Mouse (Mus musculus): ENCODE measurements around the gene Pla2g15. TPM values are rescaled to one million over a fixed set of nuclear protein-coding genes. Genes with fewer than 3 reads are reported as not detected.
A peak's percentile ranks its signal among the peaks of the same experiment; 100 is the strongest.

Gene Pla2g15
- total and polyA plus RNA-seq, 3 experiments = 4.0 to 9.4 TPM; not detected in 1

DNA sequence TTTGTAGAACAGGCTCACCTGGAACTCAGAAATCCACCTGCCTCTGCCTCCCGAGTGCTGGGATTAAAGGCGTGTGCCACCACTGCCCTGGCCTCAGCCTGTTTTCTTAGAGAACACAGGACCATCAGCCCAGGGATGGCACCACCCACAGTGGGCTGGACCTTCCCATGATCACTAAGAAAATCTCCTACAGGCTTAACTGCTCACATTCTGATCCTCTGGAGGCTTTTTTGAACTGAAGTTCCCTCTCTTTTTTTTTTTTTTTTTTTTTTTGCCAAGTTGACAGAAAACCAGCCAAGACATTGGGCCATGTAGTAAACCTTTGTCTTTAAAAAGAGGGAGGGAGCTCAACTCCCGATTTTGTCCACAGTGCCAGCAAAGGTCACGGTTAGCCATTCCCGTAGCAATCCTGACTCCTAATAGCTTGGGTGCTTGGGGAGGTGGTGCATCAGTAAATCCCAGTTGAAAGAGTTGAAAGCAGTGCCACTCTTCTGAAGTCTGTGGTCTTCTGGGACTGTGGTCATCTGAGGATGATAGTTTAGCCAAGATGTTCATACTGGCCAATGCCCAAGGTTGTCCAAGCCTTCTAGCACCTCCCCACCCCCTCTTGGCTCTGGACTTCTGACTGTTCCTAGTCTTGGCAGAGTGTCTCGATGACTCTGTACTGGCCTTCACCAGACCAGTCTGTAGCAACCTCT lies 2.2 kb upstream of the Pla2g15 start:
- H3K9ac ChIP-seq (ENCODE audit: control insufficient read depth, low read depth, low read length, poor library complexity, severe bottlenecking) = no peak overlapping the region
- no peak for DNase-seq (ENCODE audit: low read depth, low spot score)
- no peak overlapping the region for H3K4me3 ChIP-seq (ENCODE audit: control insufficient read depth in 1 of 2, insufficient read depth in 1 of 2, low read depth in 2 of 2, low read length in 2 of 2)
- no peaks in the 10 kb centered on the region for H3K9me3 ChIP-seq (replicated peaks; ENCODE audit: insufficient read depth, low read length)
- peaks cover 0 to 23% of the 10 kb centered on the region in 2 experiments; a peak in 2 of 4 replicates for H3K36me3 ChIP-seq (ENCODE audit: control insufficient read depth in 1 of 2, insufficient read depth in 2 of 2, low read length in 2 of 2)
- TF ChIP-seq MYC (IDR thresholded peaks at IDR 0.05; ENCODE audit: low read depth, low read length) = no peak
- peak; percentile 68 for TF ChIP-seq ZNF384 (IDR thresholded peaks at IDR 0.05; ENCODE audit: low read depth, low read length)
- no peaks in the 10 kb centered on the region for H3K27me3 ChIP-seq (ENCODE audit: control insufficient read depth in 1 of 2, insufficient read depth in 2 of 2, low read length in 2 of 2)
- H3K4me1 ChIP-seq (ENCODE audit: control insufficient read depth in 1 of 2, insufficient read depth in 2 of 2, low read length in 2 of 2) = peaks cover 0 to 26% of the 10 kb centered on the region in 2 experiments; a peak in 3 of 4 replicates
- no peak overlapping the region for H3K27ac ChIP-seq (ENCODE audit: control insufficient read depth, low read depth, low read length)
- peaks cover 2% of the 10 kb centered on the region; the same call in 1 of the 2 replicates for H3K79me2 ChIP-seq (ENCODE audit: control insufficient read depth, insufficient read depth, low read length, poor library complexity)

DNA sequence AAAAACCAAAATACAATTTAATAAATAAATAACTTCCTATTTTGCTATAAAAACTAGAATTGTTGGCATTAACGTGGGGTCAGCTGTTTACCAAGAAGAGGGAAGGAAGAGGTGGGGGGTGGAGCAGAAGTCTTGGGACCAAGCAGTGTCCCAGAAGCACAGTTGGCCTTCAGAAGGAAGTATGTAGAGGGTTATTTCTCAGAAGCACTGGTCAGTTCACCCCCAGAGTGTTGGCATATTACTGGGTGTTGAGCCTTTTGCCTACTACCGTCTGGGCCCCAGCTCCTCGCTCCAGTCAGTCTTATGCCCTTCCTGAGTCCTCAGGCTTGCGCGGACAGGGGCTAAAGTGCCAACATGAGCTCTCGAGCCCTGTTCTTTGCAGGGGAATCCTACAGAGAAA lies 1.2 kb upstream of the Pla2g15 start:
- no peak for DNase-seq (ENCODE audit: low read depth, low spot score)
- peaks cover 0 to 31% of the 10 kb centered on the region in 2 experiments; a peak in 3 of 4 replicates for H3K4me1 ChIP-seq (ENCODE audit: control insufficient read depth in 1 of 2, insufficient read depth in 2 of 2, low read length in 2 of 2)
- H3K27ac ChIP-seq (ENCODE audit: control insufficient read depth, low read depth, low read length) = no peak overlapping the region
- H3K9ac ChIP-seq (ENCODE audit: control insufficient read depth, low read depth, low read length, poor library complexity, severe bottlenecking) = peak overlapping the region; percentile 33
- H3K36me3 ChIP-seq (ENCODE audit: control insufficient read depth in 1 of 2, insufficient read depth in 2 of 2, low read length in 2 of 2) = peaks cover 0 to 26% of the 10 kb centered on the region in 2 experiments; a peak in 2 of 4 replicates
- TF ChIP-seq USF1 (IDR thresholded peaks at IDR 0.05; ENCODE audit: low read depth, low read length) (no peak), ELF1 (IDR thresholded peaks at IDR 0.05; ENCODE audit: low read depth, low read length) (no peak), ZNF384 (IDR thresholded peaks at IDR 0.05; ENCODE audit: low read depth, low read length) (no peak), MYC (IDR thresholded peaks at IDR 0.05; ENCODE audit: low read depth, low read length) (no peak), NELFE (IDR thresholded peaks at IDR 0.05; ENCODE audit: low read depth, low read length) (no peak), RAD21 (IDR thresholded peaks at IDR 0.05; ENCODE audit: low read depth, low read length) (no peak)
- no peaks in the 10 kb centered on the region for H3K27me3 ChIP-seq (ENCODE audit: control insufficient read depth in 1 of 2, insufficient read depth in 2 of 2, low read length in 2 of 2)
- H3K4me3 ChIP-seq (ENCODE audit: control insufficient read depth in 1 of 2, insufficient read depth in 1 of 2, low read depth in 2 of 2, low read length in 2 of 2) = no peak overlapping the region
- peaks cover 2% of the 10 kb centered on the region; the same call in 1 of the 2 replicates for H3K79me2 ChIP-seq (ENCODE audit: control insufficient read depth, insufficient read depth, low read length, poor library complexity)
- no peaks in the 10 kb centered on the region for H3K9me3 ChIP-seq (replicated peaks; ENCODE audit: insufficient read depth, low read length)

DNA sequence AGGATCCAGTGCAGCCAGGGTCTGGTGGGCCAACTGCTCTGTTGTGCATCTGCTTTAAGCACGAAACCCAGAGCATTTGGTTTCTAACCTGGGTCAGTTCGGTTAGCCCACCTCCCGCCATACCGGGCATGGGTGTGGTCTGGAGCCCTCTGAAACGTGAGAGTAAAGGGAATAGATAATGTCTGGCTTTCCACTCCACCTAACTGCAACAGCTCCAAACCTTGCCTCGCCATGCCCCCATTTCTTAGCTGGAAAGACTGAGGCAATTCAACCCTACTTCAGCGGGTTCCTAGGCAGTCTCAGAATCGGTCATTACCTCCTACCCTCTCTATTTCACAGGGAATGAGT lies 428 bp downstream of the Pla2g15 start:
- Histone ChIP-seq H3K79me2 (ENCODE audit: control insufficient read depth, insufficient read depth, low read length, poor library complexity) (peaks cover 2% of the 10 kb centered on the region; the same call in 1 of the 2 replicates), H3K9ac (ENCODE audit: control insufficient read depth, low read depth, low read length, poor library complexity, severe bottlenecking) (peak overlapping the region; percentile 76), H3K27me3 (ENCODE audit: control insufficient read depth in 1 of 2, insufficient read depth in 2 of 2, low read length in 2 of 2) (no peaks in the 10 kb centered on the region), H3K27ac (ENCODE audit: control insufficient read depth, low read depth, low read length) (peak overlapping the region; percentile 43), H3K4me1 (ENCODE audit: control insufficient read depth in 1 of 2, insufficient read depth in 2 of 2, low read length in 2 of 2) (peaks cover 0 to 30% of the 10 kb centered on the region in 2 experiments; a peak in 3 of 4 replicates), H3K4me3 (ENCODE audit: control insufficient read depth in 1 of 2, insufficient read depth in 1 of 2, low read depth in 2 of 2, low read length in 2 of 2) (peak overlapping the region; percentile 59 to 87), H3K36me3 (ENCODE audit: control insufficient read depth in 1 of 2, insufficient read depth in 2 of 2, low read length in 2 of 2) (peaks cover 0 to 24% of the 10 kb centered on the region in 2 experiments; a peak in 2 of 4 replicates), H3K9me3 (replicated peaks; ENCODE audit: insufficient read depth, low read length) (no peaks in the 10 kb centered on the region)
- no peak for DNase-seq (ENCODE audit: low read depth, low spot score)
- no peak for TF ChIP-seq POLR2A (IDR thresholded peaks at IDR 0.05; ENCODE audit: control insufficient read depth in 1 of 2, insufficient read depth in 1 of 2, low read depth in 1 of 2, low read length in 2 of 2, poor library complexity in 1 of 2)
- TF ChIP-seq MEF2A (IDR thresholded peaks at IDR 0.05; ENCODE audit: extremely low read depth, insufficient replicate concordance, low read depth, low read length, poor library complexity, severe bottlenecking) = no peak
- TF ChIP-seq MYC (IDR thresholded peaks at IDR 0.05; ENCODE audit: low read depth, low read length) = 0 out of 2 replicates have a peak, but pooled peaks have one; percentile 13
- TF ChIP-seq ZMIZ1 (IDR thresholded peaks at IDR 0.05; ENCODE audit: low read depth, low read length) = no peak
- no peak for TF ChIP-seq ZKSCAN1 (IDR thresholded peaks at IDR 0.05; ENCODE audit: low read depth, low read length)
- TF ChIP-seq TCF12 (IDR thresholded peaks at IDR 0.05; ENCODE audit: low read depth, low read length) = no peak
- TF ChIP-seq MXI1 (IDR thresholded peaks at IDR 0.05; ENCODE audit: low read depth, low read length) = no peak; the same call in 1 of the 2 replicates
- TF ChIP-seq CTCF (IDR thresholded peaks at IDR 0.05 in 2 of 3, conservative IDR thresholded peaks at IDR 0.05 in 1 of 3; ENCODE audit: control insufficient read depth in 1 of 3, insufficient read depth in 1 of 3, low read depth in 2 of 3, low read length in 3 of 3, poor library complexity in 1 of 3, severe bottlenecking in 1 of 3) = no peak
- 0 out of 2 replicates have a peak, but pooled peaks have one; percentile 7 for TF ChIP-seq RCOR1 (IDR thresholded peaks at IDR 0.05; ENCODE audit: low read depth, low read length)
- no peak for TF ChIP-seq POLR2AphosphoS5 (IDR thresholded peaks at IDR 0.05; ENCODE audit: borderline replicate concordance, low read depth, low read length)
- TF ChIP-seq CHD1 (IDR thresholded peaks at IDR 0.05; ENCODE audit: low read depth, low read length) = no peak
- TF ChIP-seq BHLHE40 (IDR thresholded peaks at IDR 0.05; ENCODE audit: borderline replicate concordance, low read depth, low read length) = peak; percentile 71; the same call in 1 of the 2 replicates
- no peak for TF ChIP-seq ZC3H11A (IDR thresholded peaks at IDR 0.05; ENCODE audit: low read depth, low read length)
